ENCODE assay signal across 18 mouse cellular contexts in the genomic region with DNA sequence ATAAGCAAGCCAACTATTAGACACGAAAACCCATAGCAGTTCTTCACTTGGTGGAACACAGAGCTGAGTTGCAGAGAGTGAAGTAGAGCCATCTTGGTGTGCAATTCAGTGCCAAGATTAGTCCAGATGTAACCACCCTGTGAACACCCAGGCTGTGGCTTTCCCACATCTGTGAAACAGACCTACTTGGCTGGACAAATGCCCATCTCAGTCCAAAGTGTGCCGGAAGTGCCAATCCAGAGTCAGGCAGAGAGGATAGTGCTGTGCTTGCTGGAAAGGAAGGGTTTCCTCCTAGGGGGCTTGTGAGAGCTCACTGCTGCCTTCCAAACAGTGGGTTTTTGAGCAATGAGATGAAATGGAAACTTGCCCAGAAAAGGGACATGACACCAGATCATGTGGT. TPM values are rescaled to one million over a fixed set of nuclear protein-coding genes. Genes with fewer than 3 reads are reported as not detected.
"Had no signal": no experiment of that assay in that cellular context is flagged by ENCODE, and none has a peak within 500 bp of the region (broad histone marks: within the 10 kb centered on the region; RNA-seq: fewer than 3 reads in every experiment).

No protein-coding gene starts in this region.

- ATAC-seq: inflammation-experienced regulatory T-cells, adult 6 months had no signal

- H3K9me3 ChIP-seq: limb, embryonic 13.5 days; midbrain, embryonic 10.5 days; neural tube, embryonic 12.5 days had no signal

- H3K36me3 ChIP-seq: limb, embryonic 13.5 days; midbrain, embryonic 10.5 days; neural tube, embryonic 12.5 days had no signal

- H3K4me3 ChIP-seq: limb, embryonic 13.5 days; midbrain, embryonic 10.5 days; neural tube, embryonic 12.5 days had no signal

- DNase-seq: left cerebral cortex, postnatal 4 days; lung, adult 18-20 months; lung, postnatal 10 days; lung, postnatal 4 days; midbrain, embryonic 14.5 days; thymus, adult 18-20 months; thymus, postnatal 25 days had no signal

- H3K4me2 ChIP-seq: limb, embryonic 13.5 days; neural tube, embryonic 12.5 days had no signal

- H3K4me1 ChIP-seq: limb, embryonic 13.5 days; midbrain, embryonic 10.5 days; neural tube, embryonic 12.5 days had no signal

- H3K27ac ChIP-seq: limb, embryonic 13.5 days; liver, embryonic 14.5 days; midbrain, embryonic 10.5 days; neural tube, embryonic 12.5 days; stomach, postnatal 0 days had no signal

- H3K9ac ChIP-seq: limb, embryonic 13.5 days; liver, embryonic 14.5 days; neural tube, embryonic 12.5 days had no signal

- H3K27me3 ChIP-seq: neural tube, embryonic 12.5 days had no signal

RNA-seq across cellular contexts. Expression of a gene that starts 50.7 kb away (rescaled TPM):
- total RNA-seq: liver, adult 2 months; megakaryocyte, adult 5-6 weeks; monocyte, adult 5-6 weeks; neutrophil, adult 5-6 weeks had no signal
- polyA plus RNA-seq: inflammation-experienced regulatory T-cells, adult 6 months; large intestine, adult 2 months; liver, adult 2 months had no signal
